Mouse (Mus musculus) midbrain, embryonic 11.5 days (tissue): ENCODE results near the gene Sh2d3c. TPM values are rescaled to one million over a fixed set of nuclear protein-coding genes. Genes with fewer than 3 reads are reported as not detected.

Source experiments
- ATAC-seq: fragments of 200-750 bp; cut with Nextera tagmentation; 2 replicates; pipeline ENCODE4 v1.8.0; 2017; ENCODE audit warnings: moderate TSS enrichment, moderate library complexity; ENCODE audit not compliant: low FRiP score
- DNase-seq: peaks from one replicate; pipeline ENCODE4 v3.0.0; 2015; ENCODE audit warnings: low spot score; ENCODE audit errors: missing footprints
- H3K27ac ChIP-seq: fragments of 300-500 bp; sonication (generic); 2 replicates; pipeline ENCODE4 v1.5.1; 2014; ENCODE audit warnings: low read depth, low read length
- H3K27me3 ChIP-seq: fragments of 300-500 bp; sonication (generic); 2 replicates; pipeline ENCODE4 v1.6.1; 2014; ENCODE audit warnings: mild to moderate bottlenecking, low read length, moderate library complexity, mixed read lengths; ENCODE audit not compliant: control insufficient read depth, insufficient read depth
- H3K36me3 ChIP-seq: fragments of 300-500 bp; sonication (generic); 2 replicates; pipeline ENCODE4 v1.6.1; 2014; ENCODE audit warnings: mild to moderate bottlenecking, low read length, moderate library complexity, mixed read lengths; ENCODE audit not compliant: control insufficient read depth, insufficient read depth
- H3K4me1 ChIP-seq: fragments of 300-500 bp; sonication (generic); 2 replicates; pipeline ENCODE4 v1.6.1; 2014; ENCODE audit warnings: low read length; ENCODE audit not compliant: control insufficient read depth, insufficient read depth
- H3K4me2 ChIP-seq: fragments of 300-500 bp; sonication (generic); 2 replicates; pipeline ENCODE4 v1.6.1; 2014; ENCODE audit warnings: mild to moderate bottlenecking, moderate library complexity
- H3K4me3 ChIP-seq: fragments of 300-500 bp; sonication (generic); 2 replicates; pipeline ENCODE4 v1.5.1; 2014; ENCODE audit warnings: low read depth, low read length
- H3K9ac ChIP-seq: fragments of 300-500 bp; sonication (generic); 2 replicates; pipeline ENCODE4 v1.6.1; 2014; ENCODE audit warnings: low read length
- H3K9me3 ChIP-seq: fragments of 300-500 bp; sonication (generic); 2 replicates; pipeline ENCODE4 v1.6.1; 2016; ENCODE audit warnings: low read length; ENCODE audit not compliant: control insufficient read depth
- WGBS: fragments of 180-500 bp; shearing (Covaris S2); extraction: QIAGEN DNeasy Blood & Tissue Kit; methylation state at CpG from one replicate; pipeline ENCODE4 v1.1.7; 2014; 5-methylcytosine and 5-hydroxymethylcytosine counted together
- polyA plus RNA-seq: library from polyadenylated mRNA; unstranded; fragments of >200 nt; fragmentation: Nextera tagmentation; extraction: Ambion mirVana; gene quantifications from 2 replicates; pipeline ENCODE4 v1.2.1, GENCODE M21; 2014

The Sh2d3c gene
- polyA plus RNA-seq, 1 experiment from 2014 or later, result 25.5 TPM

DNA sequence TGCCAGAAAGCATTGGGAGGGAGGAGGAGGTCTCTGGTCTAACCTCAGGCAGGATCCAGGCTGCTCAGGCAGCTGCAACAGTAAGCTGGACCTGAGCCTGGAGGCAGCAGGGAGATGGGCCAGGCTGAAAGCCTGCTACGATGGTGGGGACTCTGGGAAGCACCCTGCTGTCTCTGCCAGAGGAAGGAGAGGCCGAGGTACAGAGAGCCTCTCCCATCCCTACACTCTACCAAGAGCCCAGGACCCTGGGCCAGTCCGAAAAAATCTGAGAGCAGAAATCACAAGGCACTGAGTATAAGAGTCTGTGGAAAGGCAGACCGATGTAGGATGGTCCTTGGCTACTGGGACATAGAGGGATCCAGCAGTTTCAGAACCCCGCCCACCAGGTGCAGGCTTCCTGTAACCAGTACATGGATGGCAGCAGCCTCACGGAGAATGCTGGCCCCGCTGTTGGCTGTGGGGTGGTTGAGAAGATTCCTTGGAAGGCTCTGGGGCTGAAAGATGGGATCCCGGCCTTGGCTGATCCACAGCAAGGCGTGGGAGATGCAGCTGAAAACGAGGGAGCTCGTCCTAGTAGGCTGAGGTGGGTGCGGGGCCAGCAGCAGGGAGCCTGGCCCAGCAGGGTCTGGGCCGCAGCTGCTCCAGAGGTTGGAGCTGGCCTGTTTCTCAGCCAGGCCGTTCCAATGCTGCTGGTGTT lies 38.0 kb upstream of the Sh2d3c start:
- Histone ChIP-seq H3K4me2 (no peak overlapping the region), H3K4me1 (no peaks in the 10 kb centered on the region), H3K9me3 (no peaks in the 10 kb centered on the region), H3K27ac (no peak overlapping the region), H3K4me3 (no peak overlapping the region), H3K27me3 (no peaks in the 10 kb centered on the region), H3K9ac (no peak overlapping the region), H3K36me3 (peaks cover 11% of the 10 kb centered on the region; the same call in 1 of the 2 replicates)
- ATAC-seq (no peak), DNase-seq (no peak)
- 81% methylated on average over 14 of the region's 14 CpGs for WGBS

DNA sequence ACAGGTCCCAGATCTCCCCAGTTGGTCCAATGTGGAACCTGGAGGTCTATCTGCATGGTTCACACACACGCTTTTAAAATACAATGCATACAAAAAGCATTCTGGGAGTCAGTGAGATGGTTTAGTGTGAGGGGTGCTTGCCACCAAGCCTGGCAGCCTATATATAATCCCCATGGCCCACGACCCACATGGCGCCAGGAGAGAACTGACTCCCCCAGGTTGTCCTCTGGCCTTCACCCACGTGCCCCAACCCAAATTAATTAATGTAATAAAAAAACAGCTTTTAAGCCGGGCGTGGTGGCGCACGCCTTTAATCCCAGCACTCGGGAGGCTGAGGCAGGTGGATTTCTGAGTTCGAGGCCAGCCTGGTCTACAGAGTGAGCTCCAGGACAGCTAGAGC lies 37.2 kb upstream of the Sh2d3c start:
- Histone ChIP-seq H3K36me3 (peaks cover 11% of the 10 kb centered on the region; the same call in 1 of the 2 replicates), H3K9ac (no peak overlapping the region), H3K9me3 (no peaks in the 10 kb centered on the region), H3K4me1 (no peaks in the 10 kb centered on the region), H3K27ac (no peak overlapping the region), H3K4me2 (no peak overlapping the region), H3K27me3 (no peaks in the 10 kb centered on the region), H3K4me3 (no peak overlapping the region)
- 90% methylated on average over 10 of the region's 10 CpGs for WGBS
- no peak for ATAC-seq
- DNase-seq, result no peak

DNA sequence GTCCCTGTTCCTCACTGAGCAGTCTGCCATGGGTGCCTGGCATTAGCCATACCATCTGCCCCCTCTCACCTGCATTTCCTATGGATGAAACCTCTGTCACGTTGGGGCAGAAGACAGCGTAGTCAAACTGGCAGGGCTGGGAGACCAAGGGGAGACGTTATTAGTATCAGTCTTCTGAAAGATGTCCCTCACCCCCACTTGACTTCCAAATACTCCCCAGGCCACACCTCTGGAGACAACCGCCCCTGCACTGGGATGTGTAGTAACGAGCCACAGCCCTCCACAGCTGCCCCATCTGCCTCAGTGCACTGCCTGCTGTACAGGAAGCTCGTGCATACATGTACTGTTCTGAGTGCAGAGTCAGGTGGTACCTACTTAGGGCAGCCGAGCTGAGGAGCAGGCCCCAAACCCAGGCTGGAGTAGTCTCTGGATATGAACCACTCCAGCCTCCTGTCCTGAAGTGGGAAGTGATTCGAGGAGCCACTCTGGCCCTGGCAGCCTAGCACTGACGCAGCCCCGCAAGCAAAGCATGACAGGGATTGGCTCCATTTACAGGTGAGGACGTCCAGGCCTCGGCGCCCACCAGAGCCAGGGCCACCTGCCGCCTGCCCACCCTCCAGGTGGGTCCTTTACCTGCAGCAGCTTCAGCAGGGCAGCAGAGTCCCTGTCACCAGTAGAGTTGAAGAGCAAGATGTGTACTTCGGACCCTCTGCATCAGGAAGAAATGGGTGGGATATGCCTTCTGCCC lies 36.0 kb upstream of the Sh2d3c start:
- H3K27ac ChIP-seq, result no peak overlapping the region

DNA sequence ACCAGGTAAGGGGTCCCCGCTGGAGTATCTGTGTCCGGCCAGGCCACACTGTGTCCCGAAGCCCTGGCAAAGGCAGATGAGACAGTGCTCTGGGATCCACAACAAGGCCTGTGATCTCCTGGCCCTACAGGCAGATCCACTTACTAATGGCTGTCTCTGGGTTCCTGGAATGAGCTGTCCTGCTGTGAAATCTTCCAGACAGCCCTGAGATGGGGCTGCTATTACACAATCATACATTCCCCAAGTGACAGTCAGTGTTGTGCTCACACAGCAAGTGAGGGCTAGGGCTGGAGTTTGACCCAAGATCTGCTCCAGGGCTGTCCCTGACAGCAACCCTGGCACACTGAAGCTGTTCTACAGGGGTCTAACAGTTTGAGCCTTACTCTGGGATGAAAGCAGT lies 35.0 kb upstream of the Sh2d3c start:
- Histone ChIP-seq H3K27me3 (no peaks in the 10 kb centered on the region), H3K4me3 (no peak overlapping the region), H3K9me3 (no peaks in the 10 kb centered on the region), H3K4me1 (no peaks in the 10 kb centered on the region), H3K36me3 (peaks cover 11% of the 10 kb centered on the region; the same call in 1 of the 2 replicates), H3K27ac (no peak overlapping the region), H3K9ac (no peak overlapping the region), H3K4me2 (no peak overlapping the region)
- DNase-seq (no peak), ATAC-seq (no peak)
- WGBS, result 93% methylated on average over 3 of the region's 3 CpGs

More for the DNA sequence above, 36.0 kb upstream of the Sh2d3c start:
- WGBS, result 92% methylated on average over 15 of the region's 15 CpGs
- no peaks in the 10 kb centered on the region for H3K27me3 ChIP-seq
- no peaks in the 10 kb centered on the region for H3K4me1 ChIP-seq
- no peak overlapping the region for H3K4me3 ChIP-seq
- H3K9ac ChIP-seq, result no peak overlapping the region
- H3K9me3 ChIP-seq, result no peaks in the 10 kb centered on the region
- peaks cover 11% of the 10 kb centered on the region; the same call in 1 of the 2 replicates for H3K36me3 ChIP-seq
- DNase-seq, result no peak
- ATAC-seq, result no peak
- no peak overlapping the region for H3K4me2 ChIP-seq

DNA sequence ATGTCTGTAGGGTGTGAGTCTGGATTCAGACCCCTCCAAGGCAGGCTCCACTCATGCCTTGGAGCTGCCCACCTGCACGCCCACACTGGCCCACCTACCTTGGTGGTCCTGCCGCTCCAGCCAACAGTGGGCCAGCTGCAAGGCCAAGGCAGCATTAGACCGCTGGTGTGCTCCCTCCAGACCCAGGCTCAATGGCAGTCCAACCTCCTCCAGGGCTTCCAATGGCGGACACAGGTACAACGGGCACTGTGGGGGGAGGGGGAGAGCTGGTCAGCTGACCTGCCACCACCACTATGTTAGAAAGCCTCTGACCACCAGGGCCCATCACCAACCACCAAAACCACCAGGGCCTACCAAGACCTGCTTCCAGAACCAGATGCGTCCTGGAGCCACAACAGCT lies 34.2 kb upstream of the Sh2d3c start:
- no peak overlapping the region for H3K27ac ChIP-seq
- H3K4me1 ChIP-seq, result no peaks in the 10 kb centered on the region
- DNase-seq, result no peak
- H3K9ac ChIP-seq, result no peak overlapping the region
- WGBS, result 88% methylated on average over 6 of the region's 6 CpGs
- H3K4me3 ChIP-seq, result no peak overlapping the region
- no peak overlapping the region for H3K4me2 ChIP-seq
- H3K36me3 ChIP-seq, result peaks cover 11% of the 10 kb centered on the region; the same call in 1 of the 2 replicates
- no peaks in the 10 kb centered on the region for H3K9me3 ChIP-seq
- H3K27me3 ChIP-seq, result no peaks in the 10 kb centered on the region
- no peak for ATAC-seq

DNA sequence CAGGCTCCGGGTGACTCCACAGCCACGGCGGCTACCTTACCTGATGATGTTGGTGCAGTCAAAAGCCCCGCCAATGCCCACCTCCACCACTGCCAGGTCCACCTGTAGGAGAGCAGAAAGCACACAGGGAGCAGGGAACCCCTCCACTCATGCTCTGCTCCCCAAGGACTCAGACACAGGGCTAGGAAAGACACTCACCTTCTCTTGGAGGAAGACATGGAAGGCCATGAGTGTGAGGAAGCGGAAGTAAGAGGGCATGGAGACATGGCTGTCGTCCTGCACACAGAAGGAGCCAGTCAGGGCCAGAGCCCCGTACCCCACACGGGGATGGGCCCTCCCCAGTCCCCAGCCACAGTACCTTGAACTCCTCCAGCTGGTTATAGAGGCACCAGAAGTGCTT lies 33.3 kb upstream of the Sh2d3c start:
- H3K27me3 ChIP-seq, result no peaks in the 10 kb centered on the region
- H3K4me1 ChIP-seq, result peaks cover 1% of the 10 kb centered on the region; the same call in 1 of the 2 replicates
- no peak overlapping the region for H3K27ac ChIP-seq
- H3K36me3 ChIP-seq, result peaks cover 10% of the 10 kb centered on the region; the same call in 1 of the 2 replicates
- no peak overlapping the region for H3K4me3 ChIP-seq
- no peak for ATAC-seq
- WGBS, result 97% methylated on average over 8 of the region's 8 CpGs
- no peak for DNase-seq
- H3K9me3 ChIP-seq, result no peaks in the 10 kb centered on the region
- H3K4me2 ChIP-seq, result no peak overlapping the region
- H3K9ac ChIP-seq, result no peak overlapping the region

DNA sequence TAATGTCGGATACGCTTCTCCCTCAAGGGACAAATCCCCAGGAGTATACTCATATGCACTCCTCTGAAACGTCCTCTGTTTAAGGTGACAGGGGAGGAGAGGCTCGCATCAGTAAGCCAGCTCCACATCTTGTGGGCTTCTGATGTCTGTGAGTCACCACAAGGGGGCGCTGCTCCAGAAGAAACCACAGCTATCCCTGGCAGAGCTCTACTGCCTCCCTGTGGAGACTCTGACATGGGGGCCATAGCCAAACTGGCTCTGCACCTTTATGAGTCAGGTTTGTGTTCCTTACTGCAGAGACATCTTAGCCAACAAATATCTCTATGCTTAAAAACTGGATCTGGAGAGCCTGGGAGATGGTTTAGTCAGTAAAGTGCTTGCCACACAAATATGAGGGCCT lies 31.4 kb upstream of the Sh2d3c start:
- Histone ChIP-seq H3K9ac (no peak overlapping the region), H3K4me2 (no peak overlapping the region), H3K9me3 (no peaks in the 10 kb centered on the region), H3K27me3 (no peaks in the 10 kb centered on the region), H3K4me1 (peaks cover 7% of the 10 kb centered on the region), H3K27ac (no peak overlapping the region), H3K36me3 (peaks cover 4% of the 10 kb centered on the region; the same call in 1 of the 2 replicates), H3K4me3 (no peak overlapping the region)
- WGBS, result 18% methylated on average over 5 of the region's 5 CpGs
- DNase-seq (peak; percentile 98), ATAC-seq (no peak)

DNA sequence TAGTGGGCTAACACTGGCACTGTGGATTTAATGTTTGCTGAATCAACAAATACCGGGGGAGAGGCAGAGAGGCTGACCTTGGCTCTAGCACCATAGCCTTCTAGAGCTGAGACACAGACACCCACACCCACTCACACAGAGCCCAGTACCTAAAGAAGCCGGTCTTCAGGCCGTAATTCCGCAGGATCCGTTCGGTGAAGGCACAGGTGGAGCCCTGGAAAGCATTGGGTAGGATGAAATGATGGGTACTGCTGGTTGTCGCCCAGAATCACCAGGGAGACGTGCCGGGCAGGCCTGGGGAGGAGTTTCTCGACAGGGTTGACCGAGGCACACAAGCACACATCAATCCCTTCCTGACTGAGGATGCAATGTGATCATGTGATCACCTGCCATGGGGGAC lies 29.8 kb upstream of the Sh2d3c start:
- Histone ChIP-seq H3K9ac (no peak overlapping the region), H3K27ac (no peak overlapping the region), H3K4me3 (no peak overlapping the region), H3K36me3 (peaks cover 4% of the 10 kb centered on the region; the same call in 1 of the 2 replicates), H3K4me1 (peaks cover 7% of the 10 kb centered on the region), H3K4me2 (no peak overlapping the region), H3K9me3 (no peaks in the 10 kb centered on the region), H3K27me3 (no peaks in the 10 kb centered on the region)
- no peak for ATAC-seq
- no peak for DNase-seq
- 92% methylated on average over 11 of the region's 11 CpGs for WGBS

DNA sequence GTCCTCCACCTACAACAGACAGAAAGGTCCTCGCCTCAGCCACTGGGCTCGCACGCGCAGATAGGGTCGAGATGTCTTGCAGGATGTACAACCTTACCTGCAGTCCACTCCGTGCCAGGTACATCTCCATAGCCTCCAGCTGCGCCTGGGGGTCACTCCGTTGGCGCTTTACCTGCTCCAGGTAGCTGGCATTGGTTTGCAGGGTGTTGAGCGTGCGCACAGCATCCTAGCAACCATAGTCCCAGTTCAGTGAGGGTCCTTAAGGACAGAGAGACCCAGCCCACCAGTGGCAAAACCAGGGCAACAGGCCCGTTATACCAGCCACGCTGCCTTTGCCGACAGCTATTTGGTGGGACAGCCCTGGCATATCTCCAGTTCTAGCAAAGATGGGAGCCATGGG lies 28.4 kb upstream of the Sh2d3c start:
- WGBS, result 97% methylated on average over 14 of the region's 14 CpGs
- no peak for DNase-seq
- no peak for ATAC-seq
- Histone ChIP-seq H3K36me3 (peaks cover 2% of the 10 kb centered on the region; the same call in 1 of the 2 replicates), H3K9me3 (no peaks in the 10 kb centered on the region), H3K4me2 (no peak overlapping the region), H3K4me3 (no peak overlapping the region), H3K4me1 (peaks cover 7% of the 10 kb centered on the region), H3K27ac (no peak overlapping the region), H3K9ac (no peak overlapping the region), H3K27me3 (no peaks in the 10 kb centered on the region)
